Mouse (Mus musculus) c-Kit-negative CD71-positive TER-119-positive erythroid progenitor cells, embryonic 14.5 days (primary cell): ENCODE results near the gene Cdipt.

ENCODE experiments used
- DNase-seq: peaks from one replicate; pipeline ENCODE4 v3.0.0-alpha.2; 2013; ENCODE audit warnings: low read depth, low spot score

Gene Cdipt

DNA sequence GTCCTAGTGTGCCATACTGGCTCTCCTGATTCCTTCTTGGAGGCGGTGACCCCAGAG is at the start of gene Cdipt:
Cdipt (plus strand) TSS at position 22 of the 57 bp plus-strand sequence.
- DNase-seq, result no peak

DNA sequence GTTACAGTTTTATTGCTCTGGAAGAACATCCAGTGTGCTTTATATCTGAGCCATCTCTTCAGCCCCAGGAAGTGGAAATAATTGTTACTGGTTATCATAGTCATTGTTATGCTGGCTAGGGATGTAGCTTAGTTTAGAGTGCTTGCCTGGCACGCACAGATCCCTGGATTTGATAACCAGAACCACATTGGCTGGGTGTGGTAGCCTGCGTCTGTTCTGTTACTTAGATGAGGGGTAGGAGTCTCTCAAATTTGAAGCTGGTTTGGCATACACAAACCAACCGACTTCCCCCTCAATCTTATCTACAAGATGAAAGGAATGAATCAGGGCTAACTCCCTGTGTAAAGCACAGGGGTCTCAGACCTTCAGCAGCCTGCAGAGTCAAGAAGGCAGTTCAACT is 49.4 kb upstream of the Cdipt start:
- DNase-seq, result no peak

DNA sequence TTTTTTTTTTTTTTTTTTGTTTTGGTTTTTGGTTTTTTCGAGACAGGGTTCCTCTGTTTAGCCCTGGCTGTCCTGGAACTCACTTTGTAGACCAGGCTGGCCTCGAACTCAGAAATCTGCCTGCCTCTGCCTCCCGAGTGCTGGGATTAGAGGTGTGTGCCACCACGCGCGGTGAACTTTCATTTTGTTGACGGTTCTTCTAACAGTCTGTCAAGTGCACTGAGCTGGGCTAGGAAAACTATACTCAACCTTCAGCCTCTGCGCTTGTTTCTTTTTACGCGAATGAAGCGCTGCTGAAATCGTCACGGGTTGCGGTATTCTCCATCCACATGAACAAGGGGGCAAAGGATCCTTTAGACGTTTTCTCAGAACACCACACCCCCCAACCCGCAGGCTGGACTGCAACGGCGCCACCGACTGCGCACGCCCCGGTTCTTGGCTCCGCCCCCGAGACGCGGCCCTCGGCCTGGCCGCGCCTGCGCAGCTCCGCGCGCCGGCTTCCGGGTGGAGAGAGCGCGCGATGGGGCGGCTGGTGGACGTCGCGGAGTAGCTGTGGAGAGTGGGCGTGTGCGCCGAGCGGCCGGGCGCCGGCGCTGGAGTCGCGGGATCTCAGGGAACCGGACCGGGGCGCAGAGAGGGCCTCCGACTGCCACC is 47.2 kb upstream of the Cdipt start, which contains the start of gene Kctd13:
Kctd13 (plus strand) TSS at position 496 of the 654 bp plus-strand sequence.
- peak; percentile 85 for DNase-seq

DNA sequence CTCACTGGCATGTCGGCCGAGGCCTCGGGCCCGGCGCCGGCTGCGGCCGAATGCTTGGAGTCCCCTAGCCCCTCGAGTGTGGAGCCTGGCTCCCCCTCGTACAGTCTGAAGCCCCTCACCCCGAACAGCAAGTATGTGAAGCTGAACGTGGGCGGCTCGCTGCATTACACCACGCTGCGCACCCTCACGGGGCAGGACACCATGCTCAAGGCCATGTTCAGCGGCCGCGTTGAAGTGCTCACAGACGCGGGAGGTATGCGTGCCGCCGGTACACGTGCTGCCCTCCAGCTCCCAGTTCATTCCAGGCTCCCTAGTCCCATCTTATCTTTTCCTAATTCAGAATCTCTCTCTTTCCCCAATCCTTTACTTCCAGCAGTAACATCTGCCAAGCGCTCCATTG is 46.7 kb upstream of the Cdipt start:
- DNase-seq, result no peak

DNA sequence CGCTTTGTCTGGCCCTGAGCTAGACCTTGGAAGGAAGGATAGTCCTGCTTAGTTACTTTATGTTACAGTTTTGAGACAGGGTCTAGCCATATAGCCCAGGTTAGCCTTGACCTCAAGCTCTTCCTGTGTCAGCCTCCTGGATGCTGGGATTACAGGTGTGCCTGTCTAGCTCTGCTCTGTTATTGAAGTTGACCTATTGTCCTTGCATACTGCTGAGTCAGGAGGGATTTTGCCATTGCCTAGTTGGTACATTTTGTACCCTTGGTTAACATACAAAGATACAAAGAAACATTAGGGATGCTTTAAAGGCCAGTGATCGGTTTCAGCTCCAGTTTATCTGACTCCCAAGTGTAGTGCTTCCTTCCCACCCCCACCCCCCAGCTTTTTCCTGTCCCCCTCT is 43.1 kb upstream of the Cdipt start:
- DNase-seq, result no peak

DNA sequence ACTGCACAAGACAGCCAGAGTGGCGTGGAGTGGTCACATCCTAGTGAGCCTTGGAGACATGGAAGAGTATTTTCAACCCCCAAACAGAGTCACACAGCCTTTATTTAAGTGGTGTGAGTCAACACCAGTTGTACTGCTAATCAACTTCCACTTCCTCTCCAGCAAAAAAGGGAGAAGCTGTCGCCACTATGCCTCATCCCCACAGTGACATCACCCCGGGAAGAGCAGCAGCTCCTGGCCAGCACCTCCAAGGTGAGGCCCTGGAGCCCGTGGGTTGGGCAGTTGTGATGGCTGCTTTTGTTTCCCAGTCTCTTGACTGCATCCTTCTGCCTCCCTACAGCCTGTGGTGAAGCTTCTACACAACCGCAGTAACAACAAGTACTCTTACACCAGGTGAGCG is 34.5 kb upstream of the Cdipt start:
- no peak for DNase-seq

DNA sequence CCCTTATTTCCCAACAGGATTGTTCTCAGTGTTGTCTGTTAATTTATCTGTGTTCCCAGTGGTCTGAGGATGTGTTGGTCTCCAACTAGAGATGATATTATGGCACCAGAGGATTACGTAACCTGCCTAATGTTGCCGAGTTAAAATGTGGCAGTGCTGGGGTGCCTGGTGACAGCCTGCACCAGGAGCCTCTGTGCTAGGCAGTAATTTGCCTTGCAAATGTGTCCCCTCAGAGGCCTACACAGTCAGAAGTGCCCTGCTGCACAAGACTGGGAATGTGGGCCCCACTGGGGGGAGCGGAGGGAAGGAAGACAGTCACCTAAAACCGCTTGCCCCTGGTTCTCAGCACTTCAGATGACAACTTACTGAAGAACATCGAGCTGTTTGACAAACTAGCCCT is 33.9 kb upstream of the Cdipt start:
- no peak for DNase-seq

DNA sequence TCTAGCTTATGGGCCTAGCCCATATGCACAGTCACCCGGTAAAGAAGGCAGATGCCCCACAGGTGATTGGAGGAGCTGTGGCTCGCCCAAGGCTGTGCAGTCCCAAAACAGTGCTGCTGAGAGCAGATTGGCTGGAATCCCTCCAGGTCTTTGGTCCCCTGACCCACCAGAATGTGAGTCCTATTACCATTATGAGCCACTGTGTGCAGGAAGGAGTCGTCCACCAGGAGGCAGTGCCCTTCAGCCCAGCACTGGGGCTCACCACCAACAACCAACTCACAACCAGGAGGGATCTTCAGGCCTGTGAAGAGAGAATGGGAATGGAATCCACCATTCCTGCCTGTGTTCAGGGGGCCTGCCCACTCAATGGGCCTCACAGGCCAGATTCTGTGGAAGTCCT is 29.2 kb upstream of the Cdipt start:
- no peak for DNase-seq

DNA sequence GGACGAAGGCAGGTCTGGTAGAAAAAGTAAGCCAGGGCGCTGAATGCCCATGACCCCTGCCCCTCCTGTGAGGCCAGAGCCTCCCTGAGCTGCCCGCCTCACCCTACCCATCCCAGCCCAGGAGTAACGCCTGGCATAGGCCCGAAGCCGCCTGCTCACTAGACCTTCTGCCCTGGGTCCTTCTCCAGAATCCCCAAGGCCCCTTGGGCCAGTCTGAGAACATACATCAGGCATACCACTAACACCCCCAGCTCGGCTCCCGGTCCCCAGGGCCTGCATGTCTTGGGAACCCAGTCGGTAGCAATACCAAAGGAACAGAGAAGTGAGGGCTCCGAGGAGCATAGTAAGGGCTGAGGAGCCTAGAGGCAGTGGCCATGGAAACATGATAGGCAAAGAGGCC is 27.1 kb upstream of the Cdipt start:
- no peak for DNase-seq

DNA sequence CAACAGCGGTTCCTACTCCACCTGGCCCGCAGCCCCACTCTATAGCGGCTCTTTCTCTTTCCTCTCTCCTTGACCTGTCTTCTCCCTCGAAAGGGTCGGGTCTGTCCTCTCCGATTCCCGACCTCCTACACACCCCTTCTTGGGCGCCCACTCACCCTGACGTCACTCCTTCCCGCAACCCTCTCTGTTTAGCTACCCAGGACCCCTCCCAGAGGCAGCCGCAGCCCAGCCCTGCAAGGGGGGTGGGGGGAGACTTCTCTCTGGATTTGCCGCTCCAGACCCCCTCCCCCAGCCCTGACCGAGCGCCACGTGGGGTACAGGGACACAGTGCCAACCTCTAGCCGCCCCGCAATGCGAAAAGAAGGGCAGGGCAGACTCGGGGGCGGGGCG is 26.3 kb upstream of the Cdipt start, which contains the start of gene Asphd1:
Asphd1 (minus strand) TSS at position 180 of the 390 bp plus-strand sequence.
- no peak for DNase-seq

DNA sequence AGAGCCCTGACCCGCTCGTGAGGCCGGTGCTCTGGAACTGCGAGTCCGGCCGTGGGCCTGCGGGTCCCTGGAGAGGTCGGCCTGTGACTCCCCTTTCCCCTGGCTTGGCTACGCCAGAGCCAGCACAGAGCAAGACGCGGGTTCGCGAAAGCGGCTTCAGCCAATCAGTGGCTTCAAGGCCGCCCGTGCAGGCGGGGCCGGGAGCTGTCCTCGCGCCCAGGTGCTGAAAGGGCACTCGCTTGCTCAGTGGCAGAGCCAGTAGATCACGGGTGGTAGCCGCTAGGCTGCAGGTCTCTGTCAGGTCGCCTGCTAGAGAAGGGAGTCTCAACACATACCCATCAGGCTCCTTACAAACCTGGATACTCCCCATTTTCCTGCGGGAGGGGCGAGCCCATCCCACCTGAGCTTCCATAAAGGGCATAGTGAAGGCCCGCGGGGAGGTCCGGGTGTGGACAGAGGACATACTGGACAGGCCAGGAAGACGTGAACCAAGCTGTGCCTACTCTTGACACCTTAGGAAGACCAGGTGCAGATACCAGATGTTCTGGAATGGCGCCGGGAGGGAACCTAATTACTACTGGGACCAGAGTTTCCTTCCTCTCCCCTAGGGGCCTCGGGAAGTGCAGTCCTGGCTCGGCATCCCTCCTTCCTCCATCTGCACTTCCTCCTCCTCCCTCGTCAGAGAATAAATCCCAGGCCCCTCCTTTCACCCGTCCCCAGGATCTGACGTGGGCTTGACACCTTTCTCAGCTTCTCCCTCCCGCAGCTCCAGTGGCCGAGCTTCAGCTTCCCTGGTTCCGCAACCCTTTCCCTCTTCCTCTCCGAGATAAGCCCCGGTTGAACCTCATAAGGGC is 25.7 kb upstream of the Cdipt start, which contains the start of gene Sez6l2:
Sez6l2 (plus strand) TSS at position 771 of the 854 bp plus-strand sequence.
- DNase-seq, result peak; percentile 33

DNA sequence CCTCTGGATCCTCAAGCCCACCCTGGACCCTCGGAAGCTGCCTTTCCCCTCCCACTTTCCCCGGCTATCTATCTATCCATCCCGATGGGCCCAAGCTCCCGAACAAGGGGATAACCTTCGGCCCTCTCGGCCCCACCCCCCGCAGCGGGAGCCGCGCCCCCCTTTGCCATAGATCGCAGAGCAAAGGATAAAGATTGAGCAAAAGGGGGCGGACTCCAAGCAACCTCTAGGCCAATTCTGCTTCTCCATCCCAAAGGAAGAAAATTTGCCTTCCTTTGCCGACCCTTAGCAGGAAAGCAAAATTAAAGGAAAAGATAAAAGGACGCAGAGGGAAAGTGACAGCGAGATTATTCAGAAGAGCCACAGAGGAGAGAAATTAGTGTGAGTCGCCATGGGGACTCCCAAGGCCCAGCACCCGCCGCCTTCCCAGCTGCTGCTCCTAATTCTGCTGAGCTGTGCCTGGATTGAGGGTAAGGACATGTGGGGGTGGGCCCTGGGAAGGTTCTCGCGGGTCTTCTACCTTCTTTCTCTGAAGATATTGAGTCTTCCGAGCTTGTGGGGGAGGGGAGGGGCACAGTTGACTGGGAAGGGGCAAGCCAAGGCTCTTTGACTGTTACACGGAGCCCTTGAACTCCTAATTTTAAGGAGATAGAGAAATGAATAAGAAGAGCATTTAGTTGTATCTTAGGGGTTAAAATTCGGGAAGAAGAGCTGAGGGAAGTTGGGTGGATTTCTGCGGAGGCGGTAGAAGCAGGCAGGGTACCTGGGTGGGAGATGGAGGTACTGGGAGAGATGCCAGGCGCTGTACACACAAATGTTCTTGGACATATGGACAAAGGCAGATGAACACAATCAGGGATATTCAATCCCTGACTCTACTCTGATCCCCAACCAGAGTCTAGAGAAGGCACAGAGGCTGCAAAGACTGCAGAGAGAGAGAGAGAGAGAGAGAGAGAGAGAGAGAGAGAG is 24.8 kb upstream of the Cdipt start:
- no peak for DNase-seq

DNA sequence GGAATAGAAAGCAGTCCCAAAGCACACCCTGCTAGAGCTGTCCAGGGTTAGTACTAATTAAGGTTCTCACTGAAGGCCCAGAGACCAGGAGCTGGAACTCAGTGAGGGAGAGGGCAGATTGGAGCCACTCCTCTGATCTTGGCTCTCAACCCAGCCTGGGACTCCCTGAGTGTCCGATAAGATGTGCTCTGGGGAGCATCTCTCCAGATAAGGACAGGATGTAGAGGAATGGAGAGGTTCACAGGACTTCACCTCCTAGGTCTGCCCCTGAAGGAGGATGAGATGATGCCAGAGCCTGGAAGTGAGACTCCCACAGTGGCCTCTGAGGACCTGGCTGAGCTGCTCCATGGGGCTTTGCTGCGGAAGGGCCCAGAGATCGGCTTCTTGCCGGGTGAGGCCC is 24.0 kb upstream of the Cdipt start:
- no peak for DNase-seq

DNA sequence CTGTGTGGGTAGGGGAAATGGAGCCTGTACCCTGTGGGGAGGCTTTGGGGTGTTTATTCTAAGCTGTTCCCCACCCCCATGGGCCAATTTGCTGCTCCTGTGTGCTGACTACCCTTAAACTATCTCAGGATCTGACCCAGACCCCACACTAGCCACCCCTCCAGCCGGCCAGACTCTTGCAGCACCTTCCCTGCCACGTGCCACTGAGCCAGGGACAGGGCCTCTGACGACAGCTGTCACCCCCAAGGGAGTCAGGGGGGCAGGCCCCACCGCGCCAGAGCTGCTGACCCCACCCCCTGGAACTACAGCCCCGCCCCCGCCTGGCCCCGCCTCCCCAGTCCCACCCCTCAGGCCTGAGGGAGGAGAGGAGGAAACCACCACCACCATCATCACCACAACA is 23.1 kb upstream of the Cdipt start:
- DNase-seq, result no peak

DNA sequence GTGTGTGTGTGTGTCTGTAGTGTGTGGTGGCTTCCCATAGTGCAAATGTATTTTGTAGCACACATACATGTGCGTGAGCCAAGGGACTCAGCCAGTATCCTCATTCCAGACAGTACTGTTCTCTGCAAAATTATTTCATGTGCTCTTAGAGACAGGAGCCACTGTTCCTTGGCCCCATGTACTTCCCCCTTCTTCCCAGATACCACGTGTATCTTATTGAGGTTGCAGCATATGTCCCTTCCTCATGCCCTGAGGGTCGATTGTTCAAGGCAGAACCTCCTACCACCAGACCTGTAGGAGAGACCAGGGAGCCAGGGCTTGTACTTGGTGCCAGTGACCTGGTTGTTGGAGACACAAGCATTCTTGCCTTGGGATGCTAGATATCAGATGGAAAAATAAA is 20.6 kb upstream of the Cdipt start:
- no peak for DNase-seq

DNA sequence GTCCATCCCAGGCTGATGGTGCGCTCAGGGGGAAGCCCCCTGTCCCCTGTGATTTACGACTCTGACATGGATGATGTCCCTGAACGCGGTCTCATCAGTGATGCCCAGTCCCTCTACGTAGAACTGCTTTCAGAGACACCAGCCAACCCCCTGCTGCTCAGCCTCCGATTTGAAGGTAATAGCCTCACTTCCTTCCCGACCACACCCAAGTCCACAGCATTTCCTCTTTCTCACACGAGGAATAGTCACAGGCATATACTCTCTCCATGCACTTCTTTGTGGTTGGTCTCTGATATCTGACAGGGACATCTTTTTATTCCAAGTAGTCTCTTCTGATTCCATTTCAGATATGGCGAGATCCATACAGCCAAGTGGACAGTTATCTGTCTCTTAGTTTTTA is 15.9 kb upstream of the Cdipt start:
- no peak for DNase-seq

DNA sequence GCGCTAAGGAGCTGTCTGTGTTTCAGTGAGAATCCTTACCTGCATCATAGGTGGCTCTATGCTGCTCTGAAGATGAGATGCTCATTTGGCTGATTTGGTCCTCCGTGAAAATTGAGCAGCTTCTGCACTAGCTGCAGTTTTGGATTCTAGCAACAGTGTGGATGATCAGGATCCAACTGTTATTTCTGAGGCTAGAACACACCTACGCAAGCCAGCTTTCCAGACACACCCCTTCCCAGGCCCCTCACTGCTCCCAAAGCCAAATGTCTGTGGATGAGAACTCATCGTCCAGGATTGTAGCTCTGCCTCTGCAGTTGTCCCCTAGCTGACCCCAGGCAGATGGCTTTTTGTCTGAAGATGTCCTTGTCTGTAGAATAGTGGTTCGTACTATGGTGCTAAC is 14.6 kb upstream of the Cdipt start:
- DNase-seq, result no peak

DNA sequence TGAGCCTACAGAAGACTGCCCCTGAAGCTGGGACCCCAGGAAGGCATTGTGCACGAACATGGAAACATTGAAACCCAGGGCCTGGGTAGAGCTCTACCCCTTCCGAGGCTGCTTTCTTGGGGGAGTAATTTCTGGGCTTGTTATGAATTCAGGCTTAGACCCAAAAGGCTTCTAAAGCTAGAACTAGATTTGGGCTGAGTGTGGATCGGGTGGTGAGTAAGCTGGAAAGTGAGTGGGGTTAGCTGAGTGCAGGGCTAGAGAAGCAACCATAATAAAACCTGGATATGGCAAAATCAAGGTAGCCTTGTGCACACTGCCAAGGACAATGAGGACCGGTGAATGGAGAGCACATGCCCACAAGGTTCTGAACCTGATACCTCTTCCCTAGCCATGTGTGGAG is 13.7 kb upstream of the Cdipt start:
- no peak for DNase-seq

DNA sequence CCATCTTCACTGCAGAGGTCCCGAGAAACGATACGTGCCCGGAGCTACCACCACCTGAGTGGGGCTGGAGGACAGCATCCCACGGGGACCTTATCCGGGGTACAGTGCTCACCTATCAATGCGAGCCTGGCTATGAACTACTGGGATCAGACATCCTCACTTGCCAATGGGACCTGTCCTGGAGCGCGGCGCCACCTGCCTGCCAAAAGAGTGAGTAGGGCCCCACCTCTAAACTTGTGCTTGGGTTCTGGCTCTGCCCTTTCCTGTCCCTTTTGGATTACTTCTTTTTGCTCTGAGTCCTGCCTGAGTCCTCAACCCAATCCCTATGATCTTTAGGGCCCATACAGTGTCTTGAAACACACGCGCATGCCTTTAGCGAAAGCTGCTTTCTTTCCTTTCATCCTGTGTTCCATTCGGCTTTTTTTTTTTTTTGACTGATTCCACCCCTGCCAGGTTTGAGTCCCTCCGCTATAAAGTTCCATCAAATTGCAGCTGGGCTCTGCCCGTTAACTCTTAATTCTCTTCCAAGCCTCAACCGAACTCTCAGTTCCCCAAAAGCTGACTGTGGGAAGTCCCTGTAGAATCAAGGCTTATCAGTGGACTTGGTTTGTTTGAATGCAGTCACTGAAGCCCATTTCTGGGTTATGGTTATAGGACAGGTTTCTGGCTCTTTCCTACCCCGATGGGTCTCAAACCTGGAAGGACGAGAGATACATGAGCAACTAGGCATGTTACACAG is 12.0 kb upstream of the Cdipt start:
- DNase-seq, result no peak

DNA sequence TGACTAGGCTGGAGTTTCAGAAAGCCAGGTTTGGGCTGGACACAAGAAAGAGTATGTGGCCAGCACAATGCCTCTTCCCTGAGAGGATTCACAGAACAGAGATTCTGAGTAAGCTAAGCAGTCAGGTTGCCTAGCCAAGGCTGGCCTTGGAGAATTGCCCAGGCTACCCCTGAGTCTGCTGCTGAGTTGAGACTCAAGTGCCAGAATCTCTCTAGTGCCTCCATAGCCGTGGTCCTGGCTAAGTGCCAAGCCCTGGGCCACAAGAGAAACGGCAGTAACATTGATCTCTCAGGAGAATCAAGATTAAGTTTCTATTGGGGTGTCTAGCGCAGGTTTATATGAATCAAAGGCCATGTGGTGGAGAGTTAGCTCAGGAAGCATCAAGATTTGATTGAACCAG is 10.1 kb upstream of the Cdipt start:
- DNase-seq, result no peak

DNA sequence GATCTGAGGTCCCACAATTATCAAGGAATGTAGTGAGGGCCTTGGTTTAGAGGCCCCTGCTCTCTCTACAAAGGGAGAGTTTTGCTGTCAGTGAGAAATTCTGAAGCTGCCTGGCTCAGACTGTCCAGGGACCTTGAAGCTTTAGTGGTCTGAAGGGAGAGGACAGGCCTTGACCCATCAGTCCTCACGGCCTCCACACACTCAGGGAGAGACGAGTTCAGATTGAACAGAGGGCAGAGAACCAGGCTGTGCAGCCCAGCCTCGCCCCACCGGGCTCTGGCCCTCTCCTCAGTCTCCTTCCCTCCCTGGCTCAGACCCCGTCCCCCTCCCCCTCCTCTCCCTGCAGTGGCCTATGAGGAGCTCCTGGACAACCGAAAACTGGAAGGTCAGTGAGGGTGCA is 8.4 kb upstream of the Cdipt start:
- DNase-seq, result no peak

DNA sequence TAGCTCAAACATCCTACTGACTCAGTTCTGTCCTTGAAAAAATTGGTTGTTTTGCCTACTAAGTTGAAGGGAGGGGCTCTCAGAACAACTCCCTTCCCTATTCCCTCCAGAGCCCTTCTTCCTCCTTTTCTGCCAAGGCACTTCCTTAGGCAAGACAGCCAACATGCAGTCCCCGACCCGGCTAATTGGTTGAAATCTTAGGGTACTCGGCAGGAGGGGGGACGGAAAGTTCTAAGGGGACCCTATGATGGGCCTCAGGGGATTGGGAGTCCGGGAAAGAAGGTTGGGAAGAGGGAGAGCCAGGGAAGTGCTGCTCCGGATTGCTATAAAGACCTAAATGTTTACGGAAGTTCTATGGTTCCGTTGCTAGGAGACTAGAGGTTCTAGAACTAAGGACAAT is 221 bp upstream of the Cdipt start:
- DNase-seq, result no peak
